Mouse (Mus musculus) ovary, adult 10 weeks (tissue): ENCODE results near the gene Sec16b. TPM values are rescaled to one million over a fixed set of nuclear protein-coding genes. Genes with fewer than 3 reads are reported as not detected.

ENCODE experiments used
- polyA plus RNA-seq: library from polyadenylated mRNA; stranded (reverse); fragments of 350-450 nt; fragmentation: Illumina TruSeq; extraction: RNeasy Lipid Tissue Mini Kit (QIAGEN cat#74804); gene quantifications from one replicate; pipeline ENCODE4 v1.2.3, GENCODE M21; 2014

Sec16b gene
- 1.8 TPM for polyA plus RNA-seq

DNA sequence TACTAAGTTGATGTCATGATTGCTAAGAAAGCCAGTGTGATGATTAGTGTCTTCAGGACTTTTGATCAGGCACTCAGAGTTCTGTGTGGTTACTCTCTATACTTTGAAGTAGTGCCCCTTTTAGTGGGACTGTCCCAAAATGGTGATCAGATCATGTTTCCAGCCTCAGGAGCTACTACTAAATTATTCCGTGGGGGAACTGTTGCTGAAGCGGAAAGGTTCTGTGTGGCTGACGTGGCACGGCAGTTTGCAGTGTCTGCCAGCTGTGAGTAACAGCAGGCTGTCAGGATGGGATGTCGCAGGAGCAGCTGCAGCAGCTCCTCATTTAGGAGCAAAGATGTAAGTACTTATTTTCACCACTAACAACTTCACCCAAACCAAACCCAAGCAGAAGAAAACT is at the start of gene Sec16b:
Gene Sec16b, plus strand, starts transcription at position 207 of the 400 bp plus-strand sequence.

DNA sequence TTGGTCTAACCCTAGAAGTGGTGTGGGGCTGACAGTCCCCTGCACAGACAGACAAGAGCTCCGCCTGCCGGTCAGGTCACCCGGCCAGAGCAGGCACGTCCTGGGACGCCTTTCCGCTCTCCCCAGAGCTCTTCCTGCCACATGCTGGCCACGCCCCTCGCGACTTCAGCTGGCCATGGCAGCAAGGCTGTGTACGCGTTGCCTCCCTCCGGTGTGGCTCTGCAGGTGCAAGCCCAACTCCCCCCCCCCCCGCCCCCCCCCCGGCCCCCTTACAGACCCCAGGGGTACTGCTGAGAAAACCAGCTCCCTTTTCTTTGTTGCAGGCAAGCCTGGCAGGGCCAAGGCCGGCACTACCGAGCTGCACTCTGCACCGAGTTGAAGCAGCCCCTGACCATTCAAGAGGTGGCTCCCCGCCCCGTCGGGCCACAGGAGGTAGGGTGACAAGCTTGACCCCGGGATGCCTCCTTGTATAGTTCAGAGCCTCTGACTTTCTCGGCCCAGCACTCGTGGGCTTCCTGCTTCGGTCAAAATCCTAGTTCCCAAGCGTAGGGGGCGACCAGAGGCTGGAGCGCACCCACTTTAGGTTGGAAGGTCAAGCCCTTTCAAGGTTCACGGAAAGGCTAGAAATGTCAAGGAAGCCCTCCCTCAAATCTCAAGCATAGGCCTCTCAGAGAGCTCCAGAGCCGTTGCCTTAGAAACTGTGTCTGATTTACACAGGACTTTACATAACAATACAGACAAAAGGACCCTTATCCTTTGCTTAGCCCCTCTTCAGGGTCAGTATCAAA is 47.9 kb upstream of the Sec16b start, which contains the start of gene Cryzl2:
Gene Cryzl2, plus strand, starts transcription at position 157 of the 788 bp plus-strand sequence.

Other genes starting within 250 kb of the Sec16b start
- gene Rasal2, start 94.1 kb upstream of the Sec16b start, polyA plus RNA-seq, result 17.2 TPM
- gene Cryzl2, start 48.2 kb upstream of the Sec16b start, polyA plus RNA-seq, result 24.9 TPM